Mouse (Mus musculus): ENCODE data around the gene Kcnk16.
"Not testable (repeated sequence)": the region's sequence is repeated elsewhere in the genome, so short reads cannot be mapped to it uniquely, and the experiment has no call there.

Gene Kcnk16

GRCm38 (mm10) chr14:20269082-20269809 is at the start of gene Kcnk16:
Kcnk16 (minus strand) TSS chr14:20269199.
- DNase-seq (ENCODE audit: extremely low spot score): no peak

GRCm38 (mm10) chr14:20315137-20315536 is 46.1 kb upstream of the Kcnk16 start:
- DNase-seq (ENCODE audit: extremely low spot score): no peak

GRCm38 (mm10) chr14:20305085-20305484 is 36.1 kb upstream of the Kcnk16 start:
- not testable (repeated sequence) for DNase-seq (ENCODE audit: extremely low spot score)

DNA sequence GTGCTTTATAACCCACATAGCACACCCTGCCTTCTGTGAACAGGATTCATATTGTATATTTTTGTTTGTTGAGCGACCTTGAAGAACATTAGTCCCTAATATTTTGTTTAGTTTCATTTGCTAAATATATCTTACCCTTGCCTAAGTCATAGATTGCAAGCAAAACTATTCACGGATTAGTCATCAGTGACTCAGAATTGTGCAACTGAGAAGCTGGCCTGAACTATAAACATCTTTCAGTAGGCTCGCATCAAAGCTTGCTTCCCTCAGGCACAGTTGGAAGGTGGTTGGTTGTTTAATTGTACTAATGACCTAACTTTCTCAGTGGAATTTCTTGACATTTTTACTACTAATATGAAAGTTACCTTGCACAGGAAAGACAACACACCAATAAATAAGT is 29.1 kb upstream of the Kcnk16 start:
- no peak for DNase-seq (ENCODE audit: extremely low spot score)

DNA sequence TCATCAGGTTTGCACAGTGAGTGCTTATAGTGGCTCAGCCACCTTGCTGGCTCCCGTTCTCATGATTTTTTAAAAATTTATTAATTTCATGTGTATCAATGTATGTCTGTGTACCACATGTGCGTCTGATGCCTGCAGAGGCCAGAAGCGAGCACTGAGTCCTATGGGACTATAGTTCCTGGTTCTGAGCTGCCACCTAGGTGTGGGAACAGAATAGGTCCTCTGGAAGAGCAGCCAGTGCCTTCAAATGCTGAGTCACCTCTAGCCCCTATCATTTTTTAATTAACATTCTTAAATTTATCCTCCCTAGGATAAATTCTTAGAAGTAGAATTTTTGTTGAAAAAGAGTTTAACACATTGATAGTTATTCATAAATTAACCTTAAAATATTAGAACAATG is 28.6 kb upstream of the Kcnk16 start:
- no peak for DNase-seq (ENCODE audit: extremely low spot score)

DNA sequence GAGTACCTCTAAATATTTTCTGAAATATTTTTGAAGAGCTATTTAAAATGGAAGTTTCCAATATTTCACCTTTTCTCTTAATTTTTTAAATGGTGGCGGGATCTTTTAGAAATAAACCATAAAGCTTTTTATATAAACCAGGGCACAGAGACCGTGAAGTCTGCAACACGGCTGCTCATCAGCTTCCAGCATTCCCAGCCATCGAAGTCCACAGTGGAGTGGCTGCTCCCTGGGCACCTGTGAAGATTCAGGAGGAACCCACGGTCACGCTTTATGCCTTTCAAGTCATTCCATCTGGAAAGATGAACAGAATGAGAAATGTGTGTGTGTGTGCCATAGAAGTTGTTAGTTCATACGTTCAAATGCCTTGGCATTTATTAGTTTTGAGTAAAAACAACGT is 25.9 kb upstream of the Kcnk16 start:
- no peak for DNase-seq (ENCODE audit: extremely low spot score)

- DNase-seq (ENCODE audit: extremely low spot score): peak; percentile 80
These were observed 25.3 kb upstream of the Kcnk16 start, which contains the start of gene Nudt13 for GRCm38 (mm10) chr14:20294117-20294892. Nudt13 (plus strand) TSS chr14:20294697.

- DNase-seq (ENCODE audit: extremely low spot score): no peak
These were observed 22.4 kb upstream of the Kcnk16 start for GRCm38 (mm10) chr14:20291391-20291790.

DNA sequence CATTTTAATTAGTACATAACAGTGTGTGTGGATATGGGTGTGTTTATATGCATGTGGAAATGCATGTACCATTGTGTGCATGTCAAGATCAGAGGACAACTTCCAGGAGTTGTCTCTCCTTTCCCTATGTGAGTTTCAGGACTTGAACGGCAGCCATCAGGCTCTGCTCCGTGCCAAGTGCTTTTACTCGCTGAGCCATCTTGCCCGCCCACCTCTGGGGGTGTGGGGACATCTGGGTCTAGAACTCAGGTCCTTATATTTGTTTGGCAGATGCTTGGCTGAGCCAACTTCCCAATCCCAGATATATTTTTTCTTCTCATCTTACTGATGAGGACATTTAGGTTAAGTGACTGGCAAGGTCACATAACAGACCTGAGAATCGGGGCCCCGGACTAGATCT is 578 bp downstream of the Kcnk16 start:
- DNase-seq (ENCODE audit: extremely low spot score): no peak

GRCm38 (mm10) chr14:20262346-20262745 is 6.7 kb downstream of the Kcnk16 start:
- DNase-seq (ENCODE audit: extremely low spot score): no peak

GRCm38 (mm10) chr14:20258185-20259113 is 10.6 kb downstream of the Kcnk16 start:
- peak; percentile 81 for DNase-seq (ENCODE audit: extremely low spot score)

DNA sequence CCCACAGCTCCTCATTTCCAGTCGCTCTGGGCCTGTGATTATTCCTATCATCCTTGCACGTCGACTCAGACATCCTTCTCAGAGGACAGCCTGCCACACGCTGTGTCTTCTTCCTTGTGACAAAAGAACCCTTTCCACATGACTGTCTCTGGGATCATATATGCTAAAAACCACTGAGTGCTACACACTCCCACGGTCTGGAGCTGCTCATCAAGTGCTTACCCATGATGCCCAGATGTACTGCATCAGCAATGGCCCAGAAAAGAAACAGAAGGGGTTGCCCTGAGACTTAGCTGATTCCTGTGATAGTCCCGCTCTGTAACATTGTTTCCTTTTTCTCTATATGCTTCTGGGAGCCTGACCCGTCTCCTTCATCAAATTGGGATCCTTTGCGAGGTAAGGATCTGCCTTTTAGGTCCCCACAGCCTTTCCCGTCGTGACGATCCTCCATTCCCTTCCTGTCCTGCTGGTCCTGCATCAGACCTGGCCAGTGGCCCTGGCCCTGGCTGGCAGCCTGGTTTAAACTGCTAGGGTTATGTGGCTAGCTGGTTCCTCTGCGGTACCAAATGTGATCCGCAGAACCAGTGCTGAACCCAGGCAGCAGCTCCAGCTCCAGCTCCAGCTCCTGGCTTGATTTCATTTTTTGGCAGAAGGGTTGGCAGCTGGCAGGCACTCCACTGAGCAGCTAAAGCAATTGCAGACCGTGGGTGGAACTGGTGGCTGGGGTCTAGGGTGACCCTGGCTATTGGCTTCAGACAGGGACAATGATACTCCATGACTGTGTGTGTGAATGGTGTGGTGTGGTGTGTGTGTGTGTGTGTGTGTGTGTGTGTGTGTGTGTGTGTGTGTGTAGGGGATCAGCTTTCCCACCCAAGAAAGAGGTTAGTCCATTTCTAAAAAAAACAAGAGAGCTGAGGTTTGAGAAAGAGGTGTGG is 18.5 kb downstream of the Kcnk16 start:
- no peak for DNase-seq (ENCODE audit: extremely low spot score)

GRCm38 (mm10) chr14:20248001-20248400 is 21.0 kb downstream of the Kcnk16 start:
- no peak for DNase-seq (ENCODE audit: extremely low spot score)

- DNase-seq (ENCODE audit: extremely low spot score): no peak
These were observed 22.2 kb downstream of the Kcnk16 start for GRCm38 (mm10) chr14:20246811-20247266.

- DNase-seq (ENCODE audit: extremely low spot score): no peak
These were observed 23.1 kb downstream of the Kcnk16 start for GRCm38 (mm10) chr14:20245861-20246260.

DNA sequence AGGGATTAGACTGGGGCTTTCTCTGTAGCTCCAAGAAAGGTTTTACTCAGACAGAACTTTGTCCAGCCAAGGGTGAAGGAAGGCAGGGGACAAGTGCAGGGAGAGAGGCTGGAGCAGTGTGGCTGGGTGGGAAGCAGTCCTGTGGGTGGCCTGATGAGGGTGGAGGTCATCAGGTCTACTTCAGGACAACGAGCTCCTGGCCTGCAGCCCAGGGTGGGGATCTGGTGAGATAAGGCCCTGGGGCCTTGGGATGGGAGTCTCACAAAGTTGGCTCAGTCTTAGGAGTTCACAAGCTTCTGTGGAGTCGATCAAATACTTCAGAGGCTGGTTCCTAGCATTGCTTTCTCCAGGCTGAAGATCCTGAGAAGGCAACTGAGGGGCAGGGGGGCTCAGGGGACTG is 23.7 kb downstream of the Kcnk16 start:
- DNase-seq (ENCODE audit: extremely low spot score): no peak

DNA sequence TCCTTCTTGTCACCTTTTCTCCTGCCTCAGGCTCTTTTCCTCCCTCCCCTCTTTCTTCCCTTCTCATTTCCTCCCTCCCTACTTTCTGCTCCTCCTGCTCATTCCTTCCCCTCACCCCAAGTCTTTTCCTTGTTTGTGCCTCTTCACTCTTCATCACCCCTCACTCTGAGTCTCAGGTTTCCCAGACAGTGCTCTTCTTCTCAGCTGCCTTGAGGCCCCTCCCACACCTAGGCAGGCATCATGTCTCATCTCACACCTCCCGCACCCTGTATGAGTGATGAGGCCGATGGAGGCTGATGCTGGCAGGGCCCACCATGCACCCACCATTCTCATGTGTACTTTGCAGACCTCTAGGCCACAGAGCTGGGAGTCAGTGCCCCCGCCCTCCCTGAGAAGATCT is 25.8 kb downstream of the Kcnk16 start:
- DNase-seq (ENCODE audit: extremely low spot score): no peak

GRCm38 (mm10) chr14:20242454-20242853 is 26.5 kb downstream of the Kcnk16 start:
- DNase-seq (ENCODE audit: extremely low spot score): no peak

GRCm38 (mm10) chr14:20234403-20234802 is 34.6 kb downstream of the Kcnk16 start:
- DNase-seq (ENCODE audit: extremely low spot score): no peak

- no peak for DNase-seq (ENCODE audit: extremely low spot score)
These were observed 35.7 kb downstream of the Kcnk16 start for GRCm38 (mm10) chr14:20233016-20233980.
